Mouse (Mus musculus): ENCODE measurements at regions not wholly inside any gene's neighbourhood (a gene's known extent, or its start where the extent isn't known, plus 50 kb on each side); places are given as distances from the start of the nearest gene placed in this dataset.

DNA sequence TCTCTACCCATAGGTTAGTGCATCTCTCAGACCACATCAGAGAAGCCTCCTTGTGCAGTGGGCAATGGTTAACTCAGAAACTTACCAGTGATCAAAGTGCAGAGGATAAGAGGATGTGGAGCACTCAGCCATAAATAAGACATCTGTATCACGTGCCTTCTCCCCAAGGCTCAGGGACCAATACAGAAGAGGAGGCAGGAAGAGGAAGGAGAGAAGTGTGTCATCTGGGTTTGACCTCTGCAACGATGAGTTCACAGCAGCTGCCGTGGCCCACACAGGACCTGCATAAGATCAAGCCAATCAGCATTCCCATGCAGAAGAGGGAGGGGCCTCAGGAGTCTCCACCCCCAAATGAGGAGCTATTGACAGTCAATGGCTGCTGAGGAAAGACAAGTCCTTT is 252.8 kb downstream of the Gm12728 start:
- Histone ChIP-seq H3K9ac (ENCODE audit: low read depth, low read length) (no peak overlapping the region), H3K4me1 (ENCODE audit: control insufficient read depth, insufficient read depth, low read length) (no peaks in the 10 kb centered on the region), H3K27me3 (ENCODE audit: control insufficient read depth, insufficient read depth, low read length) (no peaks in the 10 kb centered on the region), H3K27ac (replicated peaks; ENCODE audit: insufficient read depth, low read depth, low read length) (no peak overlapping the region), H3K4me3 (ENCODE audit: insufficient read depth, low read depth, low read length) (no peak overlapping the region), H3K79me2 (ENCODE audit: control insufficient read depth, insufficient read depth, low read length) (no peaks in the 10 kb centered on the region), H3K36me3 (ENCODE audit: control insufficient read depth, insufficient read depth, low read length) (no peaks in the 10 kb centered on the region)
- 46% methylated on average over 3 of the region's 3 CpGs for WGBS
- DNase-seq (ENCODE audit: extremely low read depth, low read depth, low spot score): no peak
- TF ChIP-seq POLR2A (IDR thresholded peaks at IDR 0.05; ENCODE audit: extremely low read depth, insufficient read depth, low read length) (no peak), CTCF (IDR thresholded peaks at IDR 0.05; ENCODE audit: low read depth, low read length) (no peak)

DNA sequence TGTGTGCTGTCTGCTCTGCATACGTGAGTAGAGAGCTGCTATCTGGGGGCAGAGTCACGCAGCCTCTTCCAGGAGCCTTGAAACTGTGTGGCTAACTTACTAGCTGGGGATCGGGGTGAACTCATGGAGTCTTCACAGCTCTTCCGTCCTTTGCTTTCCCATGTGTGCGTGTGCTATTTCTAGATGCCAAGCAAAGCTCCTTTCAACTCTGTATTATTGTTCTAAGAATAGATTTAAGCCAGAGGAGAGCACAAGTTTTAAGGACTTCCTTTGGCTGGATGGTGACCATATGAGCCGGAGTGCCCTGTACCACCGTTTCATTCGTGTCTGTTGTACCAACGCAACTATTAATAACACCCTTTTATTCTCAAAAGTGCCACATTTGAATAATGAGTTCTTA is 254.0 kb downstream of the Gm12728 start:
- TF ChIP-seq CTCF (IDR thresholded peaks at IDR 0.05; ENCODE audit: low read depth, low read length) (no peak), POLR2A (IDR thresholded peaks at IDR 0.05; ENCODE audit: extremely low read depth, insufficient read depth, low read length) (no peak)
- H3K4me1 ChIP-seq (ENCODE audit: control insufficient read depth, insufficient read depth, low read length): no peaks in the 10 kb centered on the region
- H3K27ac ChIP-seq (replicated peaks; ENCODE audit: insufficient read depth, low read depth, low read length): no peak overlapping the region
- 94% methylated on average over 9 of the region's 9 CpGs for WGBS
- no peak for DNase-seq (ENCODE audit: extremely low read depth, low read depth, low spot score)
- H3K9ac ChIP-seq (ENCODE audit: low read depth, low read length): no peak overlapping the region
- no peaks in the 10 kb centered on the region for H3K79me2 ChIP-seq (ENCODE audit: control insufficient read depth, insufficient read depth, low read length)
- no peaks in the 10 kb centered on the region for H3K36me3 ChIP-seq (ENCODE audit: control insufficient read depth, insufficient read depth, low read length)
- H3K4me3 ChIP-seq (ENCODE audit: insufficient read depth, low read depth, low read length): no peak overlapping the region
- H3K27me3 ChIP-seq (ENCODE audit: control insufficient read depth, insufficient read depth, low read length): no peaks in the 10 kb centered on the region

DNA sequence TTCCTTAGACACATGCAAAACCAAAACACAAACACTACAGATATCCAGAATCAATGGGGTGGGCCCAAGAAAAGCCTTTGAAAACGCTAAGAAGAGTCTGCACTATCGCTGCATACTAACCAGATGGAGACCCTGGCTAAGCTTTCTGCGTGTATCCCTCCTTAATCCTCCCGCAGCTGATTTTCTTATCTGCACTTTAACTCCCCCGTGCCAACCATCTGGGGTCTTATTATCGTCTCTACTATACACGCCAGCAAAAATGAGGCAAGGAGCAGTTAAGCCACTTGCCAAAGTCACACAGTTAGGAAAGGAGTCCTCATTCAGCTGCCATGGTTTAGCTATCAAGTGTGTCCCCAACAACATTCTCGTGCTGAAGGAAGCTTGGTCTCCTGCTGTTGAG is 258.4 kb downstream of the Gm12728 start:
- no peak overlapping the region for H3K27ac ChIP-seq (replicated peaks; ENCODE audit: insufficient read depth, low read depth, low read length)
- H3K36me3 ChIP-seq (ENCODE audit: control insufficient read depth, insufficient read depth, low read length): no peaks in the 10 kb centered on the region
- 77% methylated on average over 8 of the region's 8 CpGs for WGBS
- H3K4me1 ChIP-seq (ENCODE audit: control insufficient read depth, insufficient read depth, low read length): no peaks in the 10 kb centered on the region
- no peak for DNase-seq (ENCODE audit: extremely low read depth, low read depth, low spot score)
- H3K9ac ChIP-seq (ENCODE audit: low read depth, low read length): no peak overlapping the region
- no peaks in the 10 kb centered on the region for H3K79me2 ChIP-seq (ENCODE audit: control insufficient read depth, insufficient read depth, low read length)
- no peak overlapping the region for H3K4me3 ChIP-seq (ENCODE audit: insufficient read depth, low read depth, low read length)
- H3K27me3 ChIP-seq (ENCODE audit: control insufficient read depth, insufficient read depth, low read length): no peaks in the 10 kb centered on the region
- TF ChIP-seq POLR2A (IDR thresholded peaks at IDR 0.05; ENCODE audit: extremely low read depth, insufficient read depth, low read length) (no peak), CTCF (IDR thresholded peaks at IDR 0.05; ENCODE audit: low read depth, low read length) (no peak)

DNA sequence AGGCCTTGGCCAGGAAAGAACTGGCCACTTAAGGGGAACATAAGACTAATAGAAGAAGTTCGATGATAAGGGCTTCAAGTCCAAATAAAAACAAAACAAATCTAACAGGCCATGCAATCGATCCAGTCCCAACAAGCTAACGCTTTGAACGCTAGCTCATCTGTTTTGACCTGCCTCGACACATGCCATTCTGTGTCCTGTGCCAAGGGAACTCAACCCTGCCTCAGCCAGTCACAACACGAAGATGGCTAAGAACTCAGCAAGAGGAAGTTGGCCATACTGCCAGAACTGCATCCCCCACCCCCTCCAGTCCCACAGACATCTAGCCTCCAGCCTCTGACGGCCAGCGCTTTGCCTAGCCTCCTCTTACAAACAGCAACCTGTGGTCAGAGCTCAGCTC is 259.1 kb downstream of the Gm12728 start:
- no peaks in the 10 kb centered on the region for H3K4me1 ChIP-seq (ENCODE audit: control insufficient read depth, insufficient read depth, low read length)
- TF ChIP-seq CTCF (IDR thresholded peaks at IDR 0.05; ENCODE audit: low read depth, low read length) (no peak), POLR2A (IDR thresholded peaks at IDR 0.05; ENCODE audit: extremely low read depth, insufficient read depth, low read length) (no peak)
- DNase-seq (ENCODE audit: extremely low read depth, low read depth, low spot score): no peak

DNA sequence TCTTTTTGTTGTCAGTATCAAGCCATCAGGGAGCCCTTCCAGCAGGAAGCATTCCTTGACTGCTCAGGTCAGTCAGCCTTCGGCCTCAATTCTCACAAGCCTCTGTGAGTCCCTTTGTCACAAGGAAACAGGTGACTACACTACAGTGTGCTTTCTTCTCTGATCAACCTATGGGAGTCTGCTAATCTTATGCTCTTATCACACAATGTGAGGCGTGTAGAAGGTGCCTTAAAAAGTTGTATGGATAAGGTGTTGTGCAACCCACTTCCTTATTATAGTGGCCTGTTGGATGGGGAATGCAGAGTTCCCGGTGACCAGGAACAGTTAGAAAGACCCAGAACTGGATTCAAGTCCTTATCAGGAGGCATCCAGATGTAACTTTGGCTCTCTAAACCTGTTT is 260.2 kb downstream of the Gm12728 start:
- DNase-seq (ENCODE audit: extremely low read depth, low read depth, low spot score): no peak
- H3K79me2 ChIP-seq (ENCODE audit: control insufficient read depth, insufficient read depth, low read length): no peaks in the 10 kb centered on the region
- WGBS: 85% methylated on average over 3 of the region's 3 CpGs
- H3K4me3 ChIP-seq (ENCODE audit: insufficient read depth, low read depth, low read length): no peak overlapping the region
- TF ChIP-seq CTCF (IDR thresholded peaks at IDR 0.05; ENCODE audit: low read depth, low read length): no peak
- no peak for TF ChIP-seq POLR2A (IDR thresholded peaks at IDR 0.05; ENCODE audit: extremely low read depth, insufficient read depth, low read length)
- H3K36me3 ChIP-seq (ENCODE audit: control insufficient read depth, insufficient read depth, low read length): no peaks in the 10 kb centered on the region
- no peak overlapping the region for H3K9ac ChIP-seq (ENCODE audit: low read depth, low read length)
- H3K27ac ChIP-seq (replicated peaks; ENCODE audit: insufficient read depth, low read depth, low read length): no peak overlapping the region
- no peaks in the 10 kb centered on the region for H3K4me1 ChIP-seq (ENCODE audit: control insufficient read depth, insufficient read depth, low read length)
- H3K27me3 ChIP-seq (ENCODE audit: control insufficient read depth, insufficient read depth, low read length): no peaks in the 10 kb centered on the region

More for the DNA sequence above, 259.1 kb downstream of the Gm12728 start:
- H3K9ac ChIP-seq (ENCODE audit: low read depth, low read length): no peak overlapping the region
- whole genome bisulfite sequencing: 81% methylated on average over 8 of the region's 8 CpGs
- no peak overlapping the region for H3K27ac ChIP-seq (replicated peaks; ENCODE audit: insufficient read depth, low read depth, low read length)
- H3K36me3 ChIP-seq (ENCODE audit: control insufficient read depth, insufficient read depth, low read length): no peaks in the 10 kb centered on the region
- H3K4me3 ChIP-seq (ENCODE audit: insufficient read depth, low read depth, low read length): no peak overlapping the region
- no peaks in the 10 kb centered on the region for H3K27me3 ChIP-seq (ENCODE audit: control insufficient read depth, insufficient read depth, low read length)
- H3K79me2 ChIP-seq (ENCODE audit: control insufficient read depth, insufficient read depth, low read length): no peaks in the 10 kb centered on the region

DNA sequence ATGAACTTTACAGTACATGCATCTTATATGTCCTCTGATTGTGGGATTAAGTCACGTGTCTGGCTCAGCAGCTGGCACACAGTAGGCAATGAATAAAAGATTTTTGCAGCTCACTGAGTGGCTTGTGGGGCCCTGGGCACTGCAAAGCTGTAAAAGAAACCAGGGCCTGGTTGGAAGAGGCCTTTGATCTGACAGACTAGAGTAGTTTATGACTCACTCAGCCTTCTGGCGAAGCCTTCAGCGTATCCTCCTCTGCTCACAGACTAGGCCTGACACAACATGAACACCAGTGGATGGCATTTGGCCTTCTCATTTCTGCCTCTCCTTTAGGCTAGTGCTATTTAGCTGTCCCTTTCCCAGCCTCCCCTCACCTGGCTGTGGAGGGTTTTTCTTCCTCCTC is 260.6 kb downstream of the Gm12728 start:
- H3K27ac ChIP-seq (replicated peaks; ENCODE audit: insufficient read depth, low read depth, low read length): no peak overlapping the region
- 99% methylated on average over 3 of the region's 3 CpGs for WGBS
- H3K36me3 ChIP-seq (ENCODE audit: control insufficient read depth, insufficient read depth, low read length): no peaks in the 10 kb centered on the region
- no peaks in the 10 kb centered on the region for H3K4me1 ChIP-seq (ENCODE audit: control insufficient read depth, insufficient read depth, low read length)
- H3K9ac ChIP-seq (ENCODE audit: low read depth, low read length): no peak overlapping the region
- TF ChIP-seq POLR2A (IDR thresholded peaks at IDR 0.05; ENCODE audit: extremely low read depth, insufficient read depth, low read length): no peak
- DNase-seq (ENCODE audit: extremely low read depth, low read depth, low spot score): no peak
- no peaks in the 10 kb centered on the region for H3K27me3 ChIP-seq (ENCODE audit: control insufficient read depth, insufficient read depth, low read length)
- no peaks in the 10 kb centered on the region for H3K79me2 ChIP-seq (ENCODE audit: control insufficient read depth, insufficient read depth, low read length)
- H3K4me3 ChIP-seq (ENCODE audit: insufficient read depth, low read depth, low read length): no peak overlapping the region
